Mouse (Mus musculus): ENCODE results near the gene Stx4a. TPM values are rescaled to one million over a fixed set of nuclear protein-coding genes. Genes with fewer than 3 reads are reported as not detected.
"Not testable (repeated sequence)": the region's sequence is repeated elsewhere in the genome, so short reads cannot be mapped to it uniquely, and the experiment has no call there.

Stx4a gene
- 10 to 100 TPM; 85.7 to 98.9 TPM for total RNA-seq (2021)
- long read RNA-seq, experiment 1, partial matches to known transcripts = 3 of 9 reads
- long read RNA-seq, experiment 1, other reads (novel, unspliced or antisense) = 5 of 9 reads
- long read RNA-seq, experiment 2, partial matches to known transcripts = 3 of 8 reads
- long read RNA-seq, experiment 2, other reads (novel, unspliced or antisense) = 4 of 8 reads

DNA sequence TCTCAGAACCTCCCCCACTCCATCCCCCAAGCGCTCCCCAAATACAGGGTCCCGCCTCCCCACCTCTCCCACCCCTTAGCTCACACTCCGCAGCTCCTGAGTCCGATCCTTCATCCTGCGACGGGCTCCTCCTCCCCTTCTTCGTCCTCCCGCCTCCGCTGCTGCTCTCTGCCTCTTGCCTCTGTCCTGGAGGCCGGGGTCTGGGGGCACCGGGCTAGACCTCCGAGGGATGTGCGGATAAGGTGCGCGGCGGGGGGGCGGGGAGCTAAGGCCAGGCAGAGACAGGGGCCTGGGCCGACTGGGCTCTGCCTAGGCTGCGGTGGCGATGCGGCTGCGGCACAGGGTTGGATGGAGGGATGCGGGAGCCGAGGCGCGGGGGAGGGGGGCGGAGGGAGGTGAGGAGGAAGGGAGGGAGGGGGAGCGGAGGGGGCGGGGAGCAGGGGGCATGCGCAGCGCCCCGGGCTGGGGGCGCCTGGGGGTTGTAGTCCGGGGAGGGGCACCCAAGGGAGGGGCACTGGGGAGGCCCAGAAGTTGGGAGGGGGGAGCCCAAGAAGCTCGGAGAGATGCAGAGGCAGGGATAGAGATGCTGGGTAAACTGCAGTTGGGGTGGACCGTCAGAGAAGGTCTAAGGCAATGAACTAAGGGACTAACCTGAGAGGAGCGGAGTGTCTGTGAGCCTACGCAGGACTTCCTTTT, at the start of gene Stx4a, which contains the start of gene Stx1b:
TSS of gene Stx4a (plus strand) at position 119 of the 696 bp plus-strand sequence.
TSS of gene Stx1b (minus strand) at position 374 of the 696 bp plus-strand sequence.
- DNase-seq (ENCODE audit: extremely low spot score in 1 of 2, low spot score in 2 of 2) = peak; percentile 64 to 72
- peak within 1 kb of the TSS; percentile 69 for H3K4me3 ChIP-seq
- intact Hi-C loops (cut with DNase I) = loop anchor here (1.0 to 5.0 kb wide), 2 partner anchors 17 to 53 kb away; partner anchors contain the start of genes Zfp646 and Zfp668
- TF ChIP-seq CTCF (IDR thresholded peaks at IDR 0.05) = no peak
- peak within 1 kb of the TSS; percentile 94 for H3K27ac ChIP-seq

DNA sequence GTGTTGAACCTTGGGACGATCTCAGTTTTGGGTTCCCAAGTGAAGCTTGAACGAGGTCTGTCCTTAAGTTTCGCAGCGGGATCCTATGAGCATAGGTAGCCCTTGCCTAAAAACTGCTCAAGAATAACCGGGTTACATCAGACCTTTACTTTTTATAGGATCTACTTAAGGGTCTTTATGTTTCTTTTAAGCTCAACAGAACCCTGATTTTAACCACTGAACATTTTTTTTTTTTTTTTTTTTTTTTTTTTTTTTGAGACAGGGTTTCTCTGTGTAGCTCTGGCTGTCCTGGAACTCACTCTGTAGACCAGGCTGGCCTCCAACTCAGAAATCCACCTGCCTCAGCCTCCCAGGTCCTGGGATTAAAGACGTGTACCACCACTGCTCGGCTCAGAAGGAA, 48.3 kb upstream of the Stx4a start:
- Histone ChIP-seq H3K4me3 (peak overlapping the region; percentile 86), H3K27ac (peak overlapping the region; percentile 100)
- intact Hi-C loops (cut with DNase I) = loop anchor here (2.0 to 5.0 kb wide), 2 partner anchors 65 to 191 kb away; partner anchors contain the start of gene Fus
- DNase-seq (ENCODE audit: extremely low spot score in 1 of 2, low spot score in 2 of 2) = not testable (repeated sequence)

GRCm38 (mm10) chr7:127776426-127776825, 47.7 kb upstream of the Stx4a start, which contains the start of gene Setd1a:
TSS of gene Setd1a (plus strand) at chr7:127776670.
- intact Hi-C loops (cut with DNase I) = loop anchor here (2.0 to 5.0 kb wide), 2 partner anchors 64 to 191 kb away; partner anchors contain the start of gene Fus
- H3K4me3 ChIP-seq = peak within 1 kb of the TSS; percentile 86
- no peak for TF ChIP-seq CTCF (IDR thresholded peaks at IDR 0.05)
- H3K27ac ChIP-seq = peak within 1 kb of the TSS; percentile 100
- peak; percentile 88 to 89 for DNase-seq (ENCODE audit: extremely low spot score in 1 of 2, low spot score in 2 of 2)

DNA sequence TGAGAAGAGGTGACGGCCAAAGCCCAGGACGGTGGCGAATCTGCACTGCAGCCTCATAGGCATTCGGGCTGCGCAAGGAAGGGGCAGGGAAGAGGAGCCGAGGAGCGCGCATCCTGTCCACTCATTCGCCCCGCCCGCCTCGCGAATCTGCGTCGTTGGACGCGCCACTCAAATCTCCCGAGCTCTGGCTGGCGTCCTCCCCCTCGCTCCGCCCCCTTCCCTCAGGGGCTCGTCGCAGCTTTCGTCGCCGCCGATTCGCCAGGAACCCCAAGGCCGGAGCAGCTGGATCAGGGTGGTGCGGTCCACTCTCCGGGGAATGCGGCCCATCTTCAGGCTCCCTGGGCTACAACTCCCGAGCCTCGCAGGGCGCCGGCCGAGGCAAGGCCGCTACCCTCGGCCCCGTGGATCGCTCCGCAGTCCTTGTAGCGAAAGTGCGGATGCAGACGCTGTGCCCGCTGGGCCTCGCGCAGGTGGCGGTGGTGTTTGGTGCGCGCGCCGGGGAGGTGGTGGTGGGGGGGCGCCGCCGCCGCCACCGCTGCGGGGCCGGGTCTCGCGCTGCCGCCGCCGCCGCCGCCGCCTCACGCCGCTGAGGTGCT, 47.1 kb upstream of the Stx4a start:
- no peak for TF ChIP-seq CTCF (IDR thresholded peaks at IDR 0.05)
- DNase-seq (ENCODE audit: extremely low spot score in 1 of 2, low spot score in 2 of 2) = peak; percentile 95 to 96
- H3K27ac ChIP-seq = peak overlapping the region; percentile 100
- intact Hi-C loops (cut with DNase I) = loop anchor here (2.0 to 5.0 kb wide), 2 partner anchors 64 to 190 kb away; partner anchors contain the start of gene Fus
- peak overlapping the region; percentile 86 for H3K4me3 ChIP-seq

DNA sequence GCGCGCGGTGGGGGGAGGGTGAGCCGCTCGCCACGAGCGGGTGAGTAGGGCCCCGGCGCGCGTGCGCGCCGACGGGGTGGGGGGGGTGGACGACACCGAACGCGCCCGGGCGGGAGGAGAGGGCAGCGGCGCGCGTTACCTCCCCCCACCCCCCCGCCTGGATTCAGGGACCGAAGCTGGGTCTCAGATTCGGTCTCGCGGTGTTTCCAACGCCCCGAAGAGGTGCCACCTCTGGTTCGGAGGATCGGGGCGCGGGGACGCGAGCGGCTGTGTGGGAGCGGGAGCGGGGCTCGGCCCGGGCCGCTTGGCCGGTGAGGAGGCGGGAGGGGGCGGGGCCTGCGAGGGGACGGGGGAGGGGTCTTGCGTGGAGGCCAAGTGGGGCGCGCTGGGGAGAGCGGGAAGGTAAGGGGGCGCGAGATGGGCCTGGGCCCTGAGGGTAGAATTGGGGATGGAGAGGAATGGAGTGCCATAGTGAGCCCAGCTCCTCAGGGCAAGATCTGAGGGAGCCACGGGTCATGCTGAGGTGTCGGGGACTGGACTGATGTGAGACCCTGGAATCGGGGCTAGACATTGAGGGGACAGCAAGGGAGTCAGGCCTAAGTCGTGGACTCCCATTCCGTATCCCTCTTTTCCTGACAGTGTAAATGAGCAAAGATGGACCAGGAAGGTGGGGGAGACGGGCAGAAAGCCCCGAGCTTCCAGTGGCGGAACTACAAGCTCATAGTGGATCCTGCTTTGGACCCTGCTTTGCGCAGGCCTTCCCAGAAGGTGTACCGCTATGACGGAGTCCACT, 46.4 kb upstream of the Stx4a start:
- intact Hi-C loops (cut with DNase I) = loop anchor here (2.0 to 5.0 kb wide), 2 partner anchors 63 to 190 kb away; partner anchors contain the start of gene Fus
- no peak for TF ChIP-seq CTCF (IDR thresholded peaks at IDR 0.05)
- Histone ChIP-seq H3K27ac (peak overlapping the region; percentile 100), H3K4me3 (peak overlapping the region; percentile 86)
- DNase-seq (ENCODE audit: extremely low spot score in 1 of 2, low spot score in 2 of 2) = peak; percentile 45 to 61

GRCm38 (mm10) chr7:127778350-127778749, 45.7 kb upstream of the Stx4a start:
- no peak for DNase-seq (ENCODE audit: extremely low spot score in 1 of 2, low spot score in 2 of 2)
- Histone ChIP-seq H3K27ac (no peak overlapping the region; the same call in 1 of the 2 replicates), H3K4me3 (peak overlapping the region; percentile 86)
- no peak for TF ChIP-seq CTCF (IDR thresholded peaks at IDR 0.05)
- intact Hi-C loops (cut with DNase I) = loop anchor here (5.0 kb wide), 1 partner anchor 189 kb away; the partner anchor contains the start of gene Fus

- H3K4me3 ChIP-seq = no peak within 1 kb of the TSS
- TF ChIP-seq CTCF (IDR thresholded peaks at IDR 0.05) = no peak
- DNase-seq (ENCODE audit: extremely low spot score in 1 of 2, low spot score in 2 of 2) = no peak
- no peak within 1 kb of the TSS for H3K27ac ChIP-seq
- intact Hi-C loops (cut with DNase I) = no loop called here
Measured at GRCm38 (mm10) chr7:127785308-127785707, 38.8 kb upstream of the Stx4a start, which contains the start of gene Gm49388. TSS of gene Gm49388 (plus strand) at chr7:127785608.

- intact Hi-C loops (cut with DNase I) = no loop called here
- Histone ChIP-seq H3K4me3 (no peak overlapping the region), H3K27ac (no peak overlapping the region)
- no peak for TF ChIP-seq CTCF (IDR thresholded peaks at IDR 0.05)
- no peak for DNase-seq (ENCODE audit: extremely low spot score in 1 of 2, low spot score in 2 of 2)
Measured at GRCm38 (mm10) chr7:127797076-127797845, 26.8 kb upstream of the Stx4a start.

- Histone ChIP-seq H3K4me3 (no peak overlapping the region), H3K27ac (no peak overlapping the region)
- intact Hi-C loops (cut with DNase I) = no loop called here
- no peak for DNase-seq (ENCODE audit: extremely low spot score in 1 of 2, low spot score in 2 of 2)
- TF ChIP-seq CTCF (IDR thresholded peaks at IDR 0.05) = no peak
Measured at GRCm38 (mm10) chr7:127798591-127798990, 25.5 kb upstream of the Stx4a start.

- no peak for TF ChIP-seq CTCF (IDR thresholded peaks at IDR 0.05)
- Histone ChIP-seq H3K27ac (no peak overlapping the region), H3K4me3 (no peak overlapping the region)
- DNase-seq (ENCODE audit: extremely low spot score in 1 of 2, low spot score in 2 of 2) = no peak
- intact Hi-C loops (cut with DNase I) = no loop called here
Measured at GRCm38 (mm10) chr7:127799211-127799610, 24.9 kb upstream of the Stx4a start.

Measured in left cerebral cortex, adult 2 months (tissue).